Mouse (Mus musculus) hematopoietic stem cell, adult 5-6 weeks (primary cell): ENCODE measurements around the gene Sf1. TPM values are rescaled to one million over a fixed set of nuclear protein-coding genes. Genes with fewer than 3 reads are reported as not detected.

ENCODE experiments used
- ATAC-seq, 2 experiments: fragments of 125-278 bp in 1 of 2; replicated peaks in 1 of 2; 2 replicates each; pipeline ENCODE4 v1.8.0; 2016 to 2017; ENCODE audit warnings: inconsistent platforms in 2 of 2, mild to moderate bottlenecking in 2 of 2, moderate number of reproducible peaks in 2 of 2, low read depth in 1 of 2, moderate TSS enrichment in 1 of 2; ENCODE audit not compliant: low FRiP score in 2 of 2, poor library complexity in 2 of 2, severe bottlenecking in 2 of 2, insufficient read depth in 1 of 2, low TSS enrichment in 1 of 2
- total RNA-seq: library from RNA; stranded (forward); fragments of 172-1452, 232-1000 nt; gene quantifications from 2 replicates; pipeline ENCODE4 v1.2.3, GENCODE M21; 2017

Gene Sf1
- total RNA-seq, 1 experiment from 2014 or later = 298 TPM

DNA sequence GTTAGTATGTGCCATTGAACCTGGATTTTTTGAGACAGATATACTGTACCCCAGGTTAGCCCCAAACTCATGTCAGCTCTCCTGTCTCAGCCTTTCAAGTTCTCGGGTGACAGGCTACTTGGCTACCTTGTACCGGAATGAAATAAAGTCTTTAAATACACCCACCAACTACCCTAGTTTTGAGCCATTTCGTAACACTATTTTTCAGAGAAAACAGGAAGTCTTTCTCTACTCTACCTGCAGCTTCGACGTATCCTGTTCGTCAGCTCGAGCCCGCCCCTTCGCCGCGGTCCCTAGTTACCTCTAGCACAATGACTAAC lies 439 bp upstream of the Sf1 start:
- no peak; a peak in 1 of 4 replicates for ATAC-seq

DNA sequence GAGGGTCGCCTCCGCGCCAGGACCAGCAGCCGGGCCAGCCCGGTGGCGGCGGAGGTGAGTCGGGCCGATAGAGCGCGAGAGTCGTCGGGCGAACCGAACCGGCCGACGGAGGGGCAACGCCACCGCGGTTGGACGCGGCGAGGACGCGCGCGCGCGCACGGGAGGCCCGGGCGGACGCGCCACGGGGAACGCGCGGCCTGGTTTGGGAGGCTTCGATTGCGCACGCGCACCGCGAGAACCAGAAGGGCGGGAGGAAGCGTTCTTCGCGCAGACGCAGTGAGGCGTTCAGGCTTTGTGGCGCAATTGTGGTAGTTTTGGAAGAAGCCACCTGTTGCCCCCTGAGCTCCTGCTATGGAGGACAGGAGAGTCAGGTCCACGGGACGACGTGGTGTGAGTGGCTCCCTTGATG lies 831 bp downstream of the Sf1 start:
- ATAC-seq = peak; percentile 8 to 9; a peak in 1 of 4 replicates

DNA sequence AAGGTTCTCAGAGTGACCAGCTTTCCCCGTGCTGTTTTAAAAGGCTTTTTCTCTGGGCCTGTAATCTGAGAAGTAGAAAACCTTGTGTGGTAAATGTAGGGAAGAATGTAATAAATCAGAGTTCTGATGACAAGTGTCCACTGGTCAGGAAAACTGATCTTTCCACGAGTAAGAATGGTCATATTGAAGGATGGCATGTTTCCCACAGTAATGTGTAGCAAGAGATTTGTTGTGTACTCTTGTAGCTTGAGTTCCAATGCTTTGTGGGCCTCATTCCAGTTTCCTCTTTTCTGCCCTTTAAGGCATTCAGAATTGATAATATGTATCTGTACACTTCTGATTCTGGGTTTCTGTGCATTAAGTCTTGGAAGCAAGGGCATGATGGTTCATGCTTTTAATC lies 1.4 kb downstream of the Sf1 start:
- no peak for ATAC-seq

DNA sequence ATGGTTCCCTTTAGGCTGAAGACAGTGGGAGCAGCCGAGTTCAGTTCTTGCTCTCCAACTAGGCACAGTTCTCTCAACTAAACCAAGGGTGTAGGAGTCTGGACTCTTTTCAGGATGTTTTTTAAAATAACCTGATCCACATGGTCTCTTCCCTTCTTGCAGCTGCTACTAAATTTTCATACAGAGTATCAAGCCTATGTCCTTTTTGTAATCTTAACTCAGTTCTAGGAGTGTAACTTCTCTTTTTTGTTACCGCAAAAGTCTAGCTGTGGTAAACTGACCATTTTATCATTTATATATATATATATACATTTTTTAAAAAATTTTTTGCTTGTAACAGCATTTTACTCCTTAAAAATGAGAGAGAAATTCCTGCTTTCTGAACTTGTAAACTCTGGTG lies 6.7 kb downstream of the Sf1 start:
- no peak for ATAC-seq

DNA sequence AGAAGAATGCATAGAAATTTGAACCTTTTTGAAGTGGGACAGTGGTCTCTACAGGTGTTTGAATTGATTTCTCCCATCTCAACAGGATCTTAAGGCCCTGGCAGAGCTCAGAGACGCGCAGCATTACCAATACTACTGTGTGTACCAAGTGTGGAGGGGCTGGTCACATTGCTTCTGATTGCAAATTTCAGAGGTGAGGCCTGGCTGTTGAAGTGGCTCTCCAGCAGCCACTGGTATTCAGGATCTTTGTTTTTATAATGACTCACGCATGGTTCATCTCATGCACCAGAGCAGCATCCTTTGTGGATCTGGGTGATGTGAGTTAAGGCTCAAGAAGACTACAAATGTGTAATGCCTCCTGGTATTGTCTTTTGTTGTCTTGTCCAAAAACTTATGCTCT lies 8.9 kb downstream of the Sf1 start:
- ATAC-seq = no peak

DNA sequence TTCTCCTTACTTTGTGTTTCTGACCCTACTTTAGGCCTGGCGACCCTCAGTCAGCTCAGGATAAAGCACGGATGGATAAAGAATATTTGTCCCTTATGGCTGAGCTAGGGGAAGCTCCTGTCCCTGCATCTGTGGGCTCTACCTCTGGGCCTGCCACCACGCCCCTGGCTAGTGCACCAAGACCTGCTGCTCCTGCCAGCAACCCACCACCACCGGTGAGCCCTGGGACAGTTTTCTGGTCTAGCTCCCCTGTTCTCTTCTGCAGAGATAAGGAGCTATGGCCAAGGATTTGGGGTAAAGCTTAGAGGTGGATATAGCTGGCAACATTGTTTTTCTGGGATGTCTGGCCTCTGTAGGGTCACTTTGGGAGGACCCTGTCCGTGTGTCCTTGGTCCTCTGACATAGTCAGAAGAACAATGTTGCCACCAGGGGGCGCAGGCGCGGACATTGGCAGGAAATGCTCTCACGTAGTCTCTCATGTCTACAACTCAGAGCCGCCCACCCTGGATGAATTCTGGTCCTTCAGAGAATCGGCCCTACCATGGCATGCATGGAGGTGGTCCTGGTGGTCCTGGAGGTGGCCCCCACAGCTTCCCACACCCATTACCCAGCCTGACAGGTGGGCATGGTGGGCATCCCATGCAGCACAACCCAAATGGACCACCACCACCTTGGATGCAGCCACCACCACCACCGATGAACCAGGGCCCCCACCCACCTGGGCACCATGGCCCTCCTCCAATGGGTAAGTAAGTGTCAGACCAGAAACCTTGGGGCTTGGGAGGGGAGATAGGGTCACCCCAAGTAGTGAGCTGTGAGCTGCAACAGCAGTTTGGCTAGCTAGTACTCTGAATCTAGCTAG lies 10.3 kb downstream of the Sf1 start:
- peak; percentile 56 to 67; a peak in 3 of 4 replicates for ATAC-seq

DNA sequence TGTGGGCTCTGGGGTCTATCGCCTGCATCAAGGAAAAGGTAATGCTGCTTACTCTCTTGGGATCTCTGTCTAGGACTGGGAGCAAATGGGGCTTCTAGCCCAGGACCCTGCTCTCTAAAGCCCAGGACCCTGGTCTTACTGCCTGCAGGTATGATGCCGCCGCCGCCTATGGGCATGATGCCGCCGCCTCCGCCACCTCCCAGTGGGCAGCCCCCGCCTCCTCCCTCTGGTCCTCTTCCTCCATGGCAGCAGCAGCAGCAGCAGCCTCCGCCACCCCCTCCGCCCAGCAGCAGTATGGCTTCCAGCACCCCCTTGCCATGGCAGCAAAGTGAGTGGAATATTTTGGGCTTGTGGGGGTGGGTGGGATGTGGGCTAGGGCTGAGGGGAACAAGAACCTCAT lies 11.1 kb downstream of the Sf1 start:
- ATAC-seq = no peak

DNA sequence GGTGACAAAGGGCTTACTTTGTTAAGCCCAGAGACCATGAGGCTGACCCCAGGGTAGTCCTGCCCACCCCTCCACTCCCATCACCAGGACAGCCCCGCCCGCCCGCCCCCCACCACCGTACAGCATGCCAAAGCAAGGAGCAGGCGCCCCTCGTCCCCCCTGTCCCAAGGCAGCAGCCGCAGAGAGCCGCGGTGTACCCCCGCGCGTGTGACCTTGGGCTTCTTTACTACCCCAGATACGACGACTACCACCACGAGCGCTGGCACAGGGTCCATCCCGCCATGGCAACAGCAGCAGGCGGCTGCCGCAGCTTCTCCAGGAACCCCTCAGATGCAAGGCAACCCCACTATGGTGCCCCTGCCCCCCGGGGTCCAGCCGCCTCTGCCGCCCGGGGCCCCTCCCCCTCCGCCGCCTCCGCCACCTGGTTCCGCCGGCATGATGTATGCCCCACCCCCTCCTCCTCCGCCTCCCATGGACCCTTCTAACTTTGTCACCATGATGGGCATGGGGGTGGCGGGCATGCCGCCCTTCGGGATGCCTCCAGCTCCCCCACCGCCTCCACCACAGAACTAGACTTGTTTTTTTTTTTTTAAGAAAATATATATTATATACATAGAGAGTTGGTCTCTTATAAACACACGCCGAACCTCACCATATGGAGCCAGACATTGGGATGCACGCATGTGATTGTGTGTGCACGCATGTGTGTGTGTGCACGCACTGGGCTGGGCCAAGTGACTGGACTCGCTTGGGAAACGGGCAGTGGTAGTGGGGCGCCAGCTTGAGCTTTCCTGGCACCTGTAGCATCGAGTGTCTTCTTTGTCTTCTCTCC lies 12.1 kb downstream of the Sf1 start:
- ATAC-seq = no peak

DNA sequence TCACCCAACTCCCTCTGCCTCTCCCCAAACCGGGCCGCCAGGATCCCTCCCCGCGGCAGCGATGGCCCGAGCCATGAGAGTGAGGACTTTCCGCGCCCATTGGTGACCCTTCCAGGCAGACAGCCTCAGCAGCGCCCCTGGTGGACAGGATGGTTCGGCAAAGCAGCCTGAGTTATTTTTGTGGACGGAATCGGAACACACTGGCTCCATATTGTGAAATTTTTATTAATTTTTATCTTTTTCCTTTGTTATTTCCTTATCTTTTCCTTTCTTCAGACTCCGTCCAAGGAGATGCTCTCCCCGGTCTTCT lies 12.7 kb downstream of the Sf1 start:
- 0 out of 4 replicates have a peak, but pooled peaks of 1 of the 2 experiments have one; percentile 14 for ATAC-seq

DNA sequence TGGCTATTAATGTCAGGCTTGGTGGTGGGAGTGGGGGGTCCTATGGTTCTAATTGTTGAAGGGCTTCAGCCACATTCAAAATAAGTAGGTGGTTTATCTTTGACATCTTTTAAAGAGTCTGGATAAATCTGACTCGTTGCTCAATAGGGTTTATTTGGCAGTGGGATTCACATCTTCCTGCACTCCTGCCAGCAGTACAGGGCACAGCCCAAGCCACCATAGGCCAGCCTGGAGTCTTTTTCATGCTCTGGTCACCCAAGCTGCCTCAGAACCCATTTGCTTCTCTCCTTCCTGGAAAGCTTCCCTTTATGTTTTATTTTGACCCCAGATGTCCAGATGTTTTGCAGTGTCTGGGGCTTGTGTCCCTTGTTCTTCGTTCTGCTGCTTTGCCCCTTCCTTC lies 13.2 kb downstream of the Sf1 start:
- ATAC-seq = no peak

DNA sequence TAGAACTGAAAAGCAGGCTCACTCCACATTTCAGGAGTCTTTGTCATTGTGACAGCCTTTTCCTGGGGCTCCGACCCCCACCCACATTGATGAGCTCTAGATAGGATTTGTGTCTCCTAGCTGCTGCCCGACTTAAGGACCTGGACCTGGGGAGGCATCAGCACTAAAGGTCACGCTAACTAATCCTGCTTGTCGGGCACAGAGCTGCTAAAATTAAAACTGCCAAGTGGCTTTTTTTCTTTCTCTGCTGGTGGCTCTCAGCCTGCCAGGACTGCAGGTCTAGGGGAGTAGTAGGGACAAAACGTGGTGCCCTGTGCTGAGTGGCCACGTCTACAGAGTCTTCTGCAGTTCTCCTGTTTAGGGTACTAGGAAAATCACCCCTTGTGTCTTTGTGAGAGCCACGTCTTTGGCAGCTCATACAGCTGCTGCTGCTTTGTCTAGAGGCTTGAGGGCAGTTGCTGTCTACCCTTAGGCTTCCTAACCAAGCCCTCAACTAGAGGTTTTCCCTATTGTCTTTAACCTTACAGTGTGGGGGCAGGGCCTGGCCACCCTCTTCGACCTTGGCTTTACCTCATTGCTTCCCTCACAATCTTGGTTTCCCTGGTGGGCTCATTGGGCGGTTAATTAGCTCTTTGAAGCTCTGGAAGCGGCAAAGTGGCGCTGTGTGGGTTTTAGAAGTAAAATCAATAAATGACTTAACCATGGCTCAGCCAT lies 14.0 kb downstream of the Sf1 start:
- no peak for ATAC-seq

DNA sequence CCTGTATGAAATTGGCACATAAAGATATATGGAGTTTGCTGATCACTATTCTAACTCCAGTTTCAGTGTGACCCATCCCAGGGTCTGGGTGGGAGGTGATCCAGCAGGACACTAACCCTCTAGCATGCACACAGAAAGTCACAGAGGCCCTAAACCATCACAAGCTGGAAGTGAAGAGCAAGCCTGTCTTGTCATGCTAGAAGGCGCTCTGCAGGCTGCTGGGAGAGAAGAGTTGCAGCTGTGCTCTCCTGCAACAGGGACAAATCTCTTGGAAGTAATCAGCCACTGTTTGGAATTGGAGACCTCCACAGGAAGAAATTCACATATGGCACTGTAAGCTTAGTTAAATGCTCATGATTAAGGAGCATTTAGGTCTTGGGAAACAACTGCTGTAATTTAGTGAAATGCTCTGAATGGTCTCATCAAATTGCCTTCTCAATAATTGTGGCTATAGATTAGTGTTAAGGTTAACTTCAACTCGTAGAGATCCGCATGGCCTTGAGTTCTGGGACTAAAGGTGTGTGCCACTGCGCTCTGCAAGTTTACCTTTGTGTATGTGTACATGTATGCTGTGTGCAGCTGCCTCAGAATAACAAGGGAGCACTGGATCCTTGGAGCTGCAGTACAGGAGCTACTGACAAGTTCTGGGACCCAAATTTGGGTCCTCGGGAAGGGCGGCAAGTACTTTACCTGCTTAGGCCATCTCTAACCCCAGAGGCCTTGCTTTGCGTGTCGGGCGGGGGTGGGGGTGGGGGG lies 17.1 kb downstream of the Sf1 start:
- ATAC-seq = no peak

DNA sequence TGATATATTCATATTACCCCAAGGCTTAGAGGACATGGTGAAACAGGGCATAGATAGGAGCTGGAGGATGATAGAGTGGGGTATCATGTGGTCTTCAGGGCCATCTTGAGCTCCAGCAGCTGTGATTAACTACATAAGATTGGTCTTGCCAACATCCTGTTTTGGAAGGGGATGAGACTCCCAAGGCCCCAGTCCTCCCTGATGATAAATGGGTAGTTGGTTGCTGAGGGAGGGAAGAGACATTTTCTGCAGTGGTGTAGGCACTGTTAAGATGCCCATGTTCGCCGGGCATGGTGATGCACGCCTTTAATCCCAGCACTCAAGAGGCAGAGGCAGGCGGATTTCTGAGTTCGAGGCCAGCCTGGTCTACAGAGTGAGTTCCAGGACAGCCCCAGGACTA lies 17.7 kb downstream of the Sf1 start:
- ATAC-seq = no peak

DNA sequence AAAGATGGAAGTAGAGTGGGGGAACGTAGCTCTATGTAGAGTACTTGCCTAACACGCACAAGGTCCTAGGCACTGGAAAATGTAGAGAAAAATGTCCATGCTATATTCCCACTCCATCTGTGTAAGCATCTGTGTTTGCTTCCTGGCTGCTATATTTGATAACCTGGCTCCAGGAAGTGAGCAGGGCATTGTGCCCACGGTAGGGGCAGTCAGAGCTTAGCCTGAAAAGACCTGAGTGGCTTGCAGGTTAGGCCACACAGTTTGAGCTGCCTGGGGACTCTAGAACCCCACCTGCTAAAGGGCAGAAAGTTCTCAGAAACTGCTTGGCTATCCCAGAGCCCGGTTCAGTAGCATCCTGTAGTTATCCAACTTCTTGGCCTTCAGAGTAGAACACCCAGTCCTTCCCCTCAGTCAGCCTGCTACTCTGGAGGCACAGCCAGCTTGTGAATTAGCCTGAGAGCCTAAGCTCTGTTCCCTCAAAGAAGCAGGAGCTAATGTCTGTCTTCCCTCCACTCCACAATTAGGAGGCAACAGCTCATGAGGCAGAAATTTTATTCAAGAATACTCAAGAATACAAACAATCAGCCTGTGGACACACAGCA lies 18.9 kb downstream of the Sf1 start:
- ATAC-seq = peak; percentile 28 to 33; a peak in 3 of 4 replicates

DNA sequence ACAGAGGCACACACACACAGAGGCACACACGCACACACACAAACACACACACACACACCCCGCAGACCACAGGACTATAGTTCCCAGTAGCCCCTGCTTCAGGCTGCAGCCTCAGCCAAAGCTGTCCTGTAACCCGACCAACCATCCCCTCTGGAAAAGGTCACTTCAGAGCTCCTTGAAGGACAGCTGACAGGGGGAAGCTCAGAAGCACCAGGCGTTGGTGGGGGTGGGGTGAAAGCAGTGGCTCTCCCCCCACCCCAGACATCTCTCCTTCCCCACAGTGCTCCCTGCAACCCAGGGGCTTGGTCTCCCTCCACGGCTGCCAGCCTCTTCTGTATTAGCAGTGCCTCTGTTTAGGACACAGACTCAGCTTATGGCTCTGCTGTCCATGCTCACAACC lies 20.0 kb downstream of the Sf1 start:
- no peak for ATAC-seq

DNA sequence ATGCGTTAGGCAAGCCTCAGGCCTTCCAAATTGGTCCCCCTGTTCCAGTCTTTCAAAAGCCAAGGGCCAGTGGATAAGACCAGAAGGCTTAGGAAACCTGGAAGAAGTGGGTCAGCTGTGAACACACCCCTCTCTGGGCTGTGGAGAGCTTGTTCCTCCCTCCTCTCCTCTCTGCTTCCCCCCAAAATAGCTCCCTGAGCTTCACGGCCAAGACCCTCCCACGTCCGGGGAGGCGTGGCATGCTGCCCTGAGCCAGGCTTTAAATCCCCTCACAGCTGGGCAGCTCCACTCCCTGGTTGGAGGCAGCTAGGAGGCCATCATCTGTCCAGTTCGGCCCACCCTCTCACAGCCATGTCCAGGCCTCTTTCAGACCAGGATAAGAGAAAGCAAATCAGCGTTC lies 20.6 kb downstream of the Sf1 start, which contains the start of gene Pygm:
Pygm (plus strand) TSS at position 272 of the 400 bp plus-strand sequence.
- ATAC-seq = peak; percentile 28 to 29; a peak in 2 of 4 replicates

DNA sequence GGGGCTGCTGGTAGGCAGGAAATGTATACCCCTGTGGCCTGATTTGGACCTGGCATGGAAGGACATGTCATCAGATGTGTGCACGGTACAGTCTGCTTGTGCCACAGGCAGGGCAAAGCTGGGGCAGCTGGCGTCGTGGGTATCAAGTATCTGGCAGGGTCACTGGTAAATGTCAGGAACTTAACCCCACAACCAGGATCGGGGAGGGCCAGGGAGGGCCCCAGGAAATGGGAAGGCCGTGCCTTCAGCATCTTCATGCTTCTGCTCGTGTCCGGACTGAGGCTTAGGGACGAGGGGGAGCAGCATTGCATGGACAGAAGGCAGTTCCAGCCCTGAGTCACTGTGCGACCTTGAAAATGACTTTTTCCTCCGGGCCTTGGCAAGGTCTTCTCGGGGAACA lies 21.5 kb downstream of the Sf1 start:
- no peak for ATAC-seq
